Mouse (Mus musculus) CH12.LX (cell line): ENCODE data around the gene Henmt1. TPM values are rescaled to one million over a fixed set of nuclear protein-coding genes. Genes with fewer than 3 reads are reported as not detected.

Experiments
- DNase-seq: peaks from one replicate; pipeline ENCODE4 v3.0.0-alpha.2; 2013; ENCODE audit errors: extremely low read depth
- H3K27ac ChIP-seq: 2 replicates; pipeline ENCODE4 v1.5.1; 2012; ENCODE audit warnings: low read depth, mild to moderate bottlenecking, control low read depth, moderate library complexity; ENCODE audit not compliant: insufficient read depth
- H3K27me3 ChIP-seq: replicated peaks from 2 replicates; pipeline ENCODE3; 2012; ENCODE audit warnings: inconsistent platforms
- H3K36me3 ChIP-seq, 2 experiments: replicated peaks in 1 of 2; 2 replicates each; pipeline versions ENCODE3 to v1.6.1; 2012; ENCODE audit warnings: inconsistent platforms in 1 of 2, low read length in 1 of 2, mild to moderate bottlenecking in 1 of 2, mixed read lengths in 1 of 2, moderate library complexity in 1 of 2; ENCODE audit not compliant: control insufficient read depth in 1 of 2, insufficient read depth in 1 of 2
- H3K4me1 ChIP-seq, 2 experiments: 2 replicates each; pipeline ENCODE4 v1.6.1; 2012; ENCODE audit warnings: inconsistent platforms in 1 of 2, moderate library complexity in 1 of 2; ENCODE audit not compliant: insufficient read depth in 2 of 2, control insufficient read depth in 1 of 2
- H3K4me2 ChIP-seq: 2 replicates; pipeline ENCODE4 v1.6.1; 2012; ENCODE audit warnings: low read depth, mild to moderate bottlenecking, control low read depth; ENCODE audit not compliant: poor library complexity, insufficient read depth, severe bottlenecking
- H3K4me3 ChIP-seq, 3 experiments: fragments of 150-350 bp in 1 of 3; sonication (generic) in 1 of 3; replicated peaks in 1 of 3; 2 replicates each; pipeline versions ENCODE3 to v1.5.1; 2011 to 2012; ENCODE audit warnings: low read depth in 2 of 3, low read length in 2 of 3, mild to moderate bottlenecking in 2 of 3, moderate library complexity in 2 of 3, control low read depth in 1 of 3, improper control_type of control experiment in 1 of 3, inconsistent platforms in 1 of 3, mixed read lengths in 1 of 3; ENCODE audit not compliant: poor library complexity in 1 of 3
- H3K79me2 ChIP-seq: replicated peaks from 2 replicates; pipeline ENCODE4 v1.6.1; 2012; ENCODE audit warnings: mild to moderate bottlenecking, moderate library complexity; ENCODE audit not compliant: control insufficient read depth, poor library complexity, insufficient read depth, severe bottlenecking; ENCODE audit errors: extremely low read depth
- H3K9ac ChIP-seq: 2 replicates; pipeline ENCODE4 v1.6.1; 2012; ENCODE audit warnings: low read depth, mild to moderate bottlenecking, control low read depth, moderate library complexity; ENCODE audit not compliant: insufficient read depth
- H3K9me3 ChIP-seq: replicated peaks from 2 replicates; pipeline ENCODE3; 2012; ENCODE audit warnings: low read length, inconsistent platforms, mixed read lengths
- CHD2 ChIP-seq: IDR thresholded peaks from 2 replicates; pipeline ENCODE4 v1.6.1; 2011; ENCODE audit warnings: low read length, improper control_type of control experiment
- CTCF ChIP-seq, 2 experiments: IDR thresholded peaks in 1 of 2; conservative IDR thresholded peaks in 1 of 2; 2 replicates each; pipeline ENCODE4 v1.5.1; 2011 to 2012; ENCODE audit warnings: low read depth in 2 of 2, low read length in 2 of 2, improper control_type of control experiment in 1 of 2, inconsistent platforms in 1 of 2, mild to moderate bottlenecking in 1 of 2, moderate library complexity in 1 of 2
- ELF1 ChIP-seq: IDR thresholded peaks from 2 replicates; pipeline ENCODE4 v1.6.1; 2014; ENCODE audit warnings: low read depth, mild to moderate bottlenecking, inconsistent platforms, low read length, improper control_type of control experiment
- EP300 ChIP-seq: IDR thresholded peaks from 2 replicates; pipeline ENCODE4 v1.6.1; 2011; ENCODE audit warnings: low read length, improper control_type of control experiment
- HCFC1 ChIP-seq: IDR thresholded peaks from 2 replicates; pipeline ENCODE4 v1.6.1; 2012; ENCODE audit warnings: low read depth, mild to moderate bottlenecking, inconsistent platforms, low read length, improper control_type of control experiment
- JUN ChIP-seq: IDR thresholded peaks from 2 replicates; pipeline ENCODE4 v1.6.1; 2011; ENCODE audit warnings: low read depth, mild to moderate bottlenecking, low read length, improper control_type of control experiment, moderate library complexity; ENCODE audit not compliant: insufficient read depth
- KAT2A ChIP-seq: IDR thresholded peaks from 2 replicates; pipeline ENCODE4 v1.6.1; 2012; ENCODE audit warnings: low read length, improper control_type of control experiment, inconsistent platforms; ENCODE audit not compliant: insufficient replicate concordance
- MAX ChIP-seq: IDR thresholded peaks from 2 replicates; pipeline ENCODE4 v1.6.1; 2011; ENCODE audit warnings: low read length, improper control_type of control experiment
- MAZ ChIP-seq: IDR thresholded peaks from 2 replicates; pipeline ENCODE4 v1.6.1; 2012; ENCODE audit warnings: low read depth, mild to moderate bottlenecking, inconsistent platforms, low read length, improper control_type of control experiment, moderate library complexity
- MEF2A ChIP-seq: IDR thresholded peaks from 2 replicates; pipeline ENCODE4 v1.6.1; 2014; ENCODE audit warnings: low read depth, mild to moderate bottlenecking, inconsistent platforms, low read length, improper control_type of control experiment, borderline replicate concordance
- MYC ChIP-seq: IDR thresholded peaks from 2 replicates; pipeline ENCODE4 v1.6.1; 2011; ENCODE audit warnings: low read depth, mild to moderate bottlenecking, improper control_type of control experiment, low read length
- NRF1 ChIP-seq: IDR thresholded peaks from 2 replicates; pipeline ENCODE4 v1.6.1; 2014; ENCODE audit warnings: low read depth, mild to moderate bottlenecking, inconsistent platforms, low read length, improper control_type of control experiment, moderate library complexity
- POLR2AphosphoS2 ChIP-seq: IDR thresholded peaks from 2 replicates; pipeline ENCODE4 v1.6.1; 2011; ENCODE audit warnings: low read depth, low read length, improper control_type of control experiment
- RAD21 ChIP-seq: IDR thresholded peaks from 2 replicates; pipeline ENCODE4 v1.6.1; 2011; ENCODE audit warnings: low read depth, mild to moderate bottlenecking, low read length, improper control_type of control experiment, moderate library complexity
- TBP ChIP-seq: conservative IDR thresholded peaks from 2 replicates; pipeline ENCODE4 v1.6.1; 2011; ENCODE audit warnings: low read depth, low read length, improper control_type of control experiment
- TCF12 ChIP-seq: IDR thresholded peaks from 2 replicates; pipeline ENCODE4 v1.6.1; 2014; ENCODE audit warnings: low read depth, mild to moderate bottlenecking, inconsistent platforms, low read length, improper control_type of control experiment
- UBTF ChIP-seq: IDR thresholded peaks from 2 replicates; pipeline ENCODE4 v1.6.1; 2012; ENCODE audit warnings: low read depth, mild to moderate bottlenecking, inconsistent platforms, low read length, improper control_type of control experiment, moderate library complexity
- USF1 ChIP-seq: IDR thresholded peaks from 2 replicates; pipeline ENCODE4 v1.6.1; 2014; ENCODE audit warnings: low read depth, mild to moderate bottlenecking, inconsistent platforms, low read length, improper control_type of control experiment
- ZC3H11A ChIP-seq: IDR thresholded peaks from 2 replicates; pipeline ENCODE4 v1.6.1; 2012; ENCODE audit warnings: low read depth, mild to moderate bottlenecking, inconsistent platforms, low read length, improper control_type of control experiment
- ZMIZ1 ChIP-seq: IDR thresholded peaks from 2 replicates; pipeline ENCODE4 v1.6.1; 2012; ENCODE audit warnings: low read depth, mild to moderate bottlenecking, inconsistent platforms, low read length, improper control_type of control experiment
- dilution Hi-C: fragments of 300-500 bp; cut with MboI; formaldehyde crosslinking; loops from 2 replicates; pipeline ENCODE4 v1.14.3; 2020; ENCODE audit warnings: low sequenced_read_pairs; ENCODE audit not compliant: extremely low pct_unique_long_range_greater_than_20kb, extremely low pct_ligation_motif_present
- in situ Hi-C: fragments of 300-500 bp; cut with MboI; formaldehyde crosslinking; loops from 3 replicates; pipeline ENCODE4 v1.14.3; 2019; ENCODE audit warnings: low sequenced_read_pairs, low pct_ligation_motif_present, low pct_unique_long_range_greater_than_20kb, mixed read lengths
- polyA plus RNA-seq: library from polyadenylated mRNA; unstranded; fragments of >175 nt; gene quantifications from 2 replicates; pipeline ENCODE4 v1.2.1, GENCODE M21; 2012; ENCODE audit warnings: low read depth; ENCODE audit not compliant: insufficient read length
- total RNA-seq, 2 experiments: library from RNA; depleted of rRNA; stranded (reverse); fragments of 300-350 nt in 1 of 2; fragments of >200 nt in 1 of 2; gene quantifications; 2 replicates each; pipeline ENCODE4 v1.2.3; 2012 to 2014

Gene Henmt1
- total and polyA plus RNA-seq, 3 experiments, result not detected

- no peak for DNase-seq
- dilution Hi-C loops, result no loop called here
- Histone ChIP-seq H3K9ac (no peak overlapping the region), H3K27me3 (no peaks in the 10 kb centered on the region), H3K4me3 (no peak overlapping the region), H3K36me3 (peaks cover 0 to 30% of the 10 kb centered on the region in 2 experiments), H3K27ac (no peak overlapping the region), H3K4me1 (no peaks in the 10 kb centered on the region), H3K4me2 (no peak overlapping the region), H3K79me2 (no peaks in the 10 kb centered on the region), H3K9me3 (no peaks in the 10 kb centered on the region)
- no peak for TF ChIP-seq TCF12
- TF ChIP-seq UBTF, result no peak
- TF ChIP-seq MEF2A, result no peak
- TF ChIP-seq RAD21, result no peak
- TF ChIP-seq POLR2AphosphoS2, result no peak
- TF ChIP-seq JUN, result no peak
- TF ChIP-seq KAT2A, result no peak
- no peak for TF ChIP-seq CHD2
- TF ChIP-seq MAX, result no peak
- TF ChIP-seq ZMIZ1, result no peak
- no peak for TF ChIP-seq MYC
- no peak for TF ChIP-seq ELF1
- no peak for TF ChIP-seq USF1
- no peak for TF ChIP-seq CTCF (conservative IDR thresholded peaks at IDR 0.05 in 1 of 2, IDR thresholded peaks at IDR 0.05 in 1 of 2; ENCODE audit: low read depth in 2 of 2, low read length in 2 of 2)
- no peak for TF ChIP-seq NRF1
- no peak for TF ChIP-seq ZC3H11A
- TF ChIP-seq EP300, result no peak
- no peak for TF ChIP-seq MAZ
- TF ChIP-seq HCFC1, result no peak
- in situ Hi-C loops, result no loop called here
Observed at GRCm38 (mm10) chr3:108981946-108982345, 42.3 kb downstream of the Henmt1 start.

- Histone ChIP-seq H3K27me3 (no peaks in the 10 kb centered on the region), H3K36me3 (peaks cover 0 to 23% of the 10 kb centered on the region in 2 experiments), H3K9me3 (no peaks in the 10 kb centered on the region), H3K79me2 (no peaks in the 10 kb centered on the region), H3K9ac (no peak overlapping the region), H3K4me3 (no peak overlapping the region), H3K4me1 (no peaks in the 10 kb centered on the region), H3K27ac (no peak overlapping the region), H3K4me2 (no peak overlapping the region)
- dilution Hi-C loops, result no loop called here
- no peak for DNase-seq
- TF ChIP-seq TBP, result no peak
- in situ Hi-C loops, result no loop called here
Observed at GRCm38 (mm10) chr3:108983989-108984388, 44.3 kb downstream of the Henmt1 start.
